Mouse (Mus musculus): ENCODE measurements around the gene Plekhm3.

Plekhm3 gene

GRCm38 (mm10) chr1:64779415-64779814 lies 177.2 kb downstream of the Plekhm3 start:
- in situ Hi-C loops (cut with MboI), result no loop called here

- in situ Hi-C loops (cut with MboI), result no loop called here
These were observed 183.3 kb downstream of the Plekhm3 start for GRCm38 (mm10) chr1:64773305-64773704.

- in situ Hi-C loops (cut with MboI), result no loop called here
These were observed 186.5 kb downstream of the Plekhm3 start for GRCm38 (mm10) chr1:64770169-64770568.

GRCm38 (mm10) chr1:64761646-64762045 lies 195.0 kb downstream of the Plekhm3 start:
- in situ Hi-C loops (cut with MboI), result no loop called here

GRCm38 (mm10) chr1:64757766-64758165 lies 198.9 kb downstream of the Plekhm3 start:
- in situ Hi-C loops (cut with MboI), result no loop called here

GRCm38 (mm10) chr1:64757254-64757653 lies 199.4 kb downstream of the Plekhm3 start:
- in situ Hi-C loops (cut with MboI), result no loop called here

- in situ Hi-C loops (cut with MboI), result no loop called here
These were observed 200.0 kb downstream of the Plekhm3 start for GRCm38 (mm10) chr1:64756640-64757030.

GRCm38 (mm10) chr1:64755971-64756639 lies 200.5 kb downstream of the Plekhm3 start:
- in situ Hi-C loops (cut with MboI), result no loop called here

- in situ Hi-C loops (cut with MboI), result no loop called here
These were observed 202.0 kb downstream of the Plekhm3 start for GRCm38 (mm10) chr1:64754658-64755057.

GRCm38 (mm10) chr1:64753668-64754067 lies 203.0 kb downstream of the Plekhm3 start:
- in situ Hi-C loops (cut with MboI), result no loop called here

- in situ Hi-C loops (cut with MboI), result no loop called here
These were observed 203.5 kb downstream of the Plekhm3 start for GRCm38 (mm10) chr1:64753109-64753508.

GRCm38 (mm10) chr1:64744616-64745015 lies 212.0 kb downstream of the Plekhm3 start:
- in situ Hi-C loops (cut with MboI), result no loop called here

- in situ Hi-C loops (cut with MboI), result no loop called here
These were observed 213.7 kb downstream of the Plekhm3 start for GRCm38 (mm10) chr1:64742741-64743408.

GRCm38 (mm10) chr1:64738661-64739082 lies 218.0 kb downstream of the Plekhm3 start:
- in situ Hi-C loops (cut with MboI), result loop anchor here (10.0 kb wide), 1 partner anchor 204 kb away; the partner anchor contains the start of gene Creb1

- in situ Hi-C loops (cut with MboI), result loop anchor here (10.0 kb wide), 1 partner anchor 203 kb away; the partner anchor contains the start of gene Creb1
These were observed 218.5 kb downstream of the Plekhm3 start for GRCm38 (mm10) chr1:64738180-64738555.

- in situ Hi-C loops (cut with MboI), result loop anchor here (10.0 kb wide), 1 partner anchor 203 kb away; the partner anchor contains the start of gene Creb1
These were observed 219.0 kb downstream of the Plekhm3 start, which contains the start of gene Fzd5 for GRCm38 (mm10) chr1:64737502-64738179. TSS of gene Fzd5 (minus strand) at chr1:64737751.

GRCm38 (mm10) chr1:64736681-64737501 lies 219.7 kb downstream of the Plekhm3 start:
- in situ Hi-C loops (cut with MboI), result loop anchor here (10.0 kb wide), 1 partner anchor 202 kb away; the partner anchor contains the start of gene Creb1
